Mouse (Mus musculus): ENCODE results near the gene Lrrc8a. TPM values are rescaled to one million over a fixed set of nuclear protein-coding genes. Genes with fewer than 3 reads are reported as not detected.

Lrrc8a gene
- 10 to 100 TPM; 27.2 to 36.9 TPM for polyA plus RNA-seq (2017; shearing (Covaris generic))

- peak; percentile 96 for ATAC-seq
Measured at GRCm38 (mm10) chr2:30237199-30237880, at the start of gene Lrrc8a. Gene Lrrc8a (plus strand): TSS chr2:30237715.

GRCm38 (mm10) chr2:30191790-30192580 is 45.5 kb upstream of the Lrrc8a start:
- ATAC-seq = no peak

- no peak for ATAC-seq
Measured at GRCm38 (mm10) chr2:30194656-30195055, 42.9 kb upstream of the Lrrc8a start.

- no peak for ATAC-seq
Measured at GRCm38 (mm10) chr2:30198021-30198420, 39.5 kb upstream of the Lrrc8a start.

- ATAC-seq = no peak
Measured at GRCm38 (mm10) chr2:30199984-30200383, 37.5 kb upstream of the Lrrc8a start.

- ATAC-seq = no peak
Measured at GRCm38 (mm10) chr2:30200388-30200925, 37.1 kb upstream of the Lrrc8a start.

- no peak for ATAC-seq
Measured at GRCm38 (mm10) chr2:30203439-30203838, 34.1 kb upstream of the Lrrc8a start.

- peak; percentile 21 for ATAC-seq
Measured at GRCm38 (mm10) chr2:30205255-30205628, 32.3 kb upstream of the Lrrc8a start.

GRCm38 (mm10) chr2:30205629-30206357 is 31.7 kb upstream of the Lrrc8a start, which contains the start of gene Kyat1:
Gene Kyat1 (minus strand): TSS chr2:30205847.
- peak; percentile 99 for ATAC-seq

GRCm38 (mm10) chr2:30207401-30207800 is 30.1 kb upstream of the Lrrc8a start:
- no peak for ATAC-seq

GRCm38 (mm10) chr2:30207886-30208285 is 29.6 kb upstream of the Lrrc8a start:
- ATAC-seq = no peak

GRCm38 (mm10) chr2:30211408-30212168 is 25.9 kb upstream of the Lrrc8a start:
- no peak for ATAC-seq

GRCm38 (mm10) chr2:30212169-30212545 is 25.4 kb upstream of the Lrrc8a start:
- no peak for ATAC-seq

GRCm38 (mm10) chr2:30212951-30213350 is 24.6 kb upstream of the Lrrc8a start:
- no peak for ATAC-seq

- ATAC-seq = no peak
Measured at GRCm38 (mm10) chr2:30214745-30215144, 22.8 kb upstream of the Lrrc8a start.

GRCm38 (mm10) chr2:30215493-30215892 is 22.0 kb upstream of the Lrrc8a start:
- ATAC-seq = no peak

GRCm38 (mm10) chr2:30216293-30216692 is 21.2 kb upstream of the Lrrc8a start:
- no peak for ATAC-seq

- no peak for ATAC-seq
Measured at GRCm38 (mm10) chr2:30235593-30235992, 1.9 kb upstream of the Lrrc8a start.

- no peak for ATAC-seq
Measured at GRCm38 (mm10) chr2:30236426-30237198, 903 bp upstream of the Lrrc8a start.

- peak; percentile 35 for ATAC-seq
Measured at GRCm38 (mm10) chr2:30237881-30238280, 366 bp downstream of the Lrrc8a start.

- ATAC-seq = no peak
Measured at GRCm38 (mm10) chr2:30238906-30239465, 1.5 kb downstream of the Lrrc8a start.
